Mouse (Mus musculus) forebrain, embryonic 10.5 days (tissue): ENCODE results near the gene March6. TPM values are rescaled to one million over a fixed set of nuclear protein-coding genes. Genes with fewer than 3 reads are reported as not detected.

ENCODE experiments used
- DNase-seq: peaks from one replicate; pipeline ENCODE4 v3.0.0-alpha.2; 2017; ENCODE audit warnings: low spot score; ENCODE audit errors: extremely low spot score
- H3K27ac ChIP-seq: fragments of 300-500 bp; sonication (generic); 2 replicates; pipeline ENCODE4 v1.5.1; 2016; ENCODE audit warnings: mild to moderate bottlenecking
- H3K27me3 ChIP-seq: fragments of 300-500 bp; sonication (generic); 2 replicates; pipeline ENCODE4 v1.6.1; 2016; ENCODE audit warnings: mild to moderate bottlenecking; ENCODE audit not compliant: poor library complexity, severe bottlenecking
- H3K36me3 ChIP-seq: fragments of 300-500 bp; sonication (generic); replicated peaks from 2 replicates; pipeline ENCODE4 v1.6.1; 2016; ENCODE audit warnings: mild to moderate bottlenecking, moderate library complexity
- H3K4me1 ChIP-seq: fragments of 300-500 bp; sonication (generic); 2 replicates; pipeline ENCODE4 v1.6.1; 2016
- H3K4me3 ChIP-seq: fragments of 300-500 bp; sonication (generic); 2 replicates; pipeline ENCODE4 v1.5.1; 2016; ENCODE audit warnings: mild to moderate bottlenecking, moderate library complexity
- H3K9me3 ChIP-seq: fragments of 300-500 bp; sonication (generic); 2 replicates; pipeline ENCODE4 v1.6.1; 2016; ENCODE audit warnings: mild to moderate bottlenecking, moderate library complexity
- WGBS: fragments of 180-500 bp; shearing (Covaris S2); methylation state at CpG from one replicate; pipeline ENCODE4 v1.1.7; 2016; 5-methylcytosine and 5-hydroxymethylcytosine counted together
- polyA plus RNA-seq: library from polyadenylated mRNA; unstranded; fragments of >200 nt; fragmentation: Nextera tagmentation; extraction: Ambion mirVana; gene quantifications from 2 replicates; pipeline ENCODE4 v1.2.1, GENCODE M21; 2016

Gene March6
- polyA plus RNA-seq, 1 experiment from 2014 or later, result 44.9 TPM

- peaks cover 85% of the 10 kb centered on the region for H3K36me3 ChIP-seq
Observed at GRCm38 (mm10) chr15:31476678-31477077, 54.2 kb downstream of the March6 start.

GRCm38 (mm10) chr15:31472645-31473574 lies 57.9 kb downstream of the March6 start:
- Histone ChIP-seq H3K9me3 (no peaks in the 10 kb centered on the region), H3K4me3 (no peak overlapping the region), H3K4me1 (no peaks in the 10 kb centered on the region), H3K27me3 (no peaks in the 10 kb centered on the region), H3K27ac (no peak overlapping the region), H3K36me3 (peaks cover 82% of the 10 kb centered on the region)
- DNase-seq, result no peak
- WGBS, result 84% methylated on average over 4 of the region's 4 CpGs

More at GRCm38 (mm10) chr15:31476678-31477077, 54.2 kb downstream of the March6 start:
- Histone ChIP-seq H3K4me1 (no peaks in the 10 kb centered on the region), H3K27me3 (no peaks in the 10 kb centered on the region), H3K27ac (no peak overlapping the region), H3K9me3 (no peaks in the 10 kb centered on the region), H3K4me3 (no peak overlapping the region)
- WGBS, result 96% methylated on average over 1 of the region's 1 CpGs
- DNase-seq, result no peak

GRCm38 (mm10) chr15:31471529-31471928 lies 59.3 kb downstream of the March6 start:
- WGBS, result 97% methylated on average over 4 of the region's 4 CpGs
- Histone ChIP-seq H3K9me3 (no peaks in the 10 kb centered on the region), H3K36me3 (peaks cover 82% of the 10 kb centered on the region)

GRCm38 (mm10) chr15:31469497-31469896 lies 61.4 kb downstream of the March6 start:
- no peaks in the 10 kb centered on the region for H3K4me1 ChIP-seq
- H3K9me3 ChIP-seq, result no peaks in the 10 kb centered on the region
- WGBS, result 91% methylated on average over 4 of the region's 4 CpGs
- no peaks in the 10 kb centered on the region for H3K27me3 ChIP-seq
- H3K36me3 ChIP-seq, result peaks cover 87% of the 10 kb centered on the region
- H3K4me3 ChIP-seq, result no peak overlapping the region
- H3K27ac ChIP-seq, result no peak overlapping the region
- no peak for DNase-seq

More at GRCm38 (mm10) chr15:31471529-31471928, 59.3 kb downstream of the March6 start:
- H3K4me3 ChIP-seq, result no peak overlapping the region
- no peak overlapping the region for H3K27ac ChIP-seq
- DNase-seq, result no peak
- no peaks in the 10 kb centered on the region for H3K27me3 ChIP-seq
- no peaks in the 10 kb centered on the region for H3K4me1 ChIP-seq

GRCm38 (mm10) chr15:31468806-31469205 lies 62.0 kb downstream of the March6 start:
- H3K27ac ChIP-seq, result no peak overlapping the region
- no peaks in the 10 kb centered on the region for H3K27me3 ChIP-seq
- H3K4me3 ChIP-seq, result no peak overlapping the region
- no peak for DNase-seq
- peaks cover 87% of the 10 kb centered on the region for H3K36me3 ChIP-seq
- WGBS, result 92% methylated on average over 5 of the region's 5 CpGs
- no peaks in the 10 kb centered on the region for H3K4me1 ChIP-seq
- no peaks in the 10 kb centered on the region for H3K9me3 ChIP-seq

- no peak overlapping the region for H3K4me3 ChIP-seq
- DNase-seq, result no peak
- no peak overlapping the region for H3K27ac ChIP-seq
- 98% methylated on average over 1 of the region's 1 CpGs for WGBS
- no peaks in the 10 kb centered on the region for H3K4me1 ChIP-seq
- peaks cover 96% of the 10 kb centered on the region for H3K36me3 ChIP-seq
- no peaks in the 10 kb centered on the region for H3K27me3 ChIP-seq
- no peaks in the 10 kb centered on the region for H3K9me3 ChIP-seq
Observed at GRCm38 (mm10) chr15:31466749-31467148, 64.1 kb downstream of the March6 start.

- no peak overlapping the region for H3K27ac ChIP-seq
- no peaks in the 10 kb centered on the region for H3K9me3 ChIP-seq
- H3K4me1 ChIP-seq, result no peaks in the 10 kb centered on the region
- no peak for DNase-seq
- peaks cover 96% of the 10 kb centered on the region for H3K36me3 ChIP-seq
- H3K4me3 ChIP-seq, result no peak overlapping the region
- H3K27me3 ChIP-seq, result no peaks in the 10 kb centered on the region
- WGBS, result 90% methylated on average over 5 of the region's 5 CpGs
Observed at GRCm38 (mm10) chr15:31466295-31466694, 64.6 kb downstream of the March6 start.

GRCm38 (mm10) chr15:31465806-31466205 lies 65.0 kb downstream of the March6 start:
- Histone ChIP-seq H3K4me1 (no peaks in the 10 kb centered on the region), H3K4me3 (no peak overlapping the region), H3K36me3 (peaks cover 96% of the 10 kb centered on the region), H3K27ac (no peak overlapping the region), H3K9me3 (no peaks in the 10 kb centered on the region), H3K27me3 (no peaks in the 10 kb centered on the region)
- 96% methylated on average over 2 of the region's 2 CpGs for WGBS
- DNase-seq, result no peak

GRCm38 (mm10) chr15:31460571-31460970 lies 70.3 kb downstream of the March6 start:
- no peak overlapping the region for H3K4me3 ChIP-seq
- WGBS, result 87% methylated on average over 2 of the region's 2 CpGs
- H3K4me1 ChIP-seq, result no peaks in the 10 kb centered on the region
- DNase-seq, result no peak
- H3K36me3 ChIP-seq, result peaks cover 86% of the 10 kb centered on the region
- H3K27ac ChIP-seq, result no peak overlapping the region
- H3K9me3 ChIP-seq, result no peaks in the 10 kb centered on the region
- H3K27me3 ChIP-seq, result no peaks in the 10 kb centered on the region

- no peak overlapping the region for H3K4me3 ChIP-seq
- WGBS, result 95% methylated on average over 7 of the region's 7 CpGs
- peaks cover 68% of the 10 kb centered on the region for H3K36me3 ChIP-seq
- no peak overlapping the region for H3K27ac ChIP-seq
- H3K9me3 ChIP-seq, result no peaks in the 10 kb centered on the region
- no peaks in the 10 kb centered on the region for H3K27me3 ChIP-seq
- H3K4me1 ChIP-seq, result peaks cover 10% of the 10 kb centered on the region
- no peak for DNase-seq
Observed at GRCm38 (mm10) chr15:31458081-31458480, 72.8 kb downstream of the March6 start.

- Histone ChIP-seq H3K9me3 (no peaks in the 10 kb centered on the region), H3K4me1 (peaks cover 27% of the 10 kb centered on the region), H3K27me3 (peaks cover 5% of the 10 kb centered on the region; the same call in 1 of the 2 replicates), H3K4me3 (no peak overlapping the region), H3K27ac (no peak overlapping the region), H3K36me3 (peaks cover 51% of the 10 kb centered on the region)
- 95% methylated on average over 5 of the region's 5 CpGs for WGBS
- DNase-seq, result no peak
Observed at GRCm38 (mm10) chr15:31456381-31456780, 74.5 kb downstream of the March6 start.

- 81% methylated on average over 7 of the region's 7 CpGs for WGBS
- H3K27me3 ChIP-seq, result peaks cover 5% of the 10 kb centered on the region; the same call in 1 of the 2 replicates
Observed at GRCm38 (mm10) chr15:31454861-31455295, 76.0 kb downstream of the March6 start.

More at GRCm38 (mm10) chr15:31454861-31455295, 76.0 kb downstream of the March6 start:
- H3K27ac ChIP-seq, result no peak overlapping the region
- peaks cover 36% of the 10 kb centered on the region for H3K36me3 ChIP-seq
- DNase-seq, result no peak
- H3K9me3 ChIP-seq, result no peaks in the 10 kb centered on the region
- peaks cover 34% of the 10 kb centered on the region for H3K4me1 ChIP-seq
- H3K4me3 ChIP-seq, result no peak overlapping the region
